Mouse (Mus musculus) kidney, adult 2 months (tissue): Measurements from ENCODE around the gene Wdr45.

Experiments
- CTCF ChIP-seq: fragments of 200-500 bp; conservative IDR thresholded peaks from 2 replicates; pipeline ENCODE4 v1.5.1; 2011; ENCODE audit warnings: low read depth, mild to moderate bottlenecking, control low read depth, low read length, moderate library complexity, mixed read lengths; ENCODE audit not compliant: insufficient read depth, insufficient read length
- POLR2A ChIP-seq: fragments of 200-500 bp; IDR thresholded peaks from one replicate; pipeline ENCODE4 v1.6.1; 2011; ENCODE audit warnings: low read depth, low read length, control low read depth

DNA sequence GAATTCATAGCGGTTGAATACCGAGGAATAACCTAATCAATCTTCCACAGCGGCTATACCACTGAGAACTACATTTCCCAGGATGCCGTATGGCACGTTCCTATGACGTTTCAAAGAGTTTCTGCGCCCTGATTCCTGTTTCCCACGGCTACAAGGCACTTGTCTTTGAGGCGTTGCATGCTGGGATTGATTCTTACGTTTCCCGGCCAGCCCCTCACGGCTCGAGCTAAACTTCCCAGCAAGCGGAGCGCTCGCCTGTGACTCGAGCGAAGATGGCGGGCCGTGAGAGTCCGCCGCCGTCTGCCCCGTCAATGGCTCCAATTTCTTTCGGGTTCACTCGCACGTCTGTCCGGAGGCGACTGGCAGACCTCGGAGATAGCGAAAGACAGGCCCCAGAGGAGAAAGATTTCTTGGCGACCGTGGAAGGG lies 17.2 kb upstream of the Wdr45 start, which contains the start of gene Gpkow:
- no peak for TF ChIP-seq CTCF
- TF ChIP-seq POLR2A, result no peak
